Mouse (Mus musculus) layer of hippocampus, postnatal 25 days (tissue): Measurements from ENCODE around the gene Olfr684. TPM values are rescaled to one million over a fixed set of nuclear protein-coding genes. Genes with fewer than 3 reads are reported as not detected.
A peak's percentile ranks its signal among the peaks of the same experiment; 100 is the strongest.

ENCODE experiments used
- DNase-seq, 2 experiments: peaks; one replicate each; pipeline ENCODE4 v3.0.0; 2022; ENCODE audit warnings: mixed read lengths in 2 of 2, low spot score in 1 of 2; ENCODE audit errors: extremely low spot score in 1 of 2
- total RNA-seq, 2 experiments: library from RNA; stranded (reverse); gene quantifications; 2 replicates each; pipeline ENCODE4 v1.2.3; 2021

Gene Olfr684
- total RNA-seq = not detected

- DNase-seq = no peak
Measured at GRCm38 (mm10) chr7:105163553-105163952, at the start of gene Olfr684. Gene Olfr684 (minus strand): TSS chr7:105163653.

GRCm38 (mm10) chr7:105207385-105207784 is 43.9 kb upstream of the Olfr684 start, which contains the start of gene Olfr686:
Gene Olfr686 (minus strand): TSS chr7:105207485.
- no peak for DNase-seq

DNA sequence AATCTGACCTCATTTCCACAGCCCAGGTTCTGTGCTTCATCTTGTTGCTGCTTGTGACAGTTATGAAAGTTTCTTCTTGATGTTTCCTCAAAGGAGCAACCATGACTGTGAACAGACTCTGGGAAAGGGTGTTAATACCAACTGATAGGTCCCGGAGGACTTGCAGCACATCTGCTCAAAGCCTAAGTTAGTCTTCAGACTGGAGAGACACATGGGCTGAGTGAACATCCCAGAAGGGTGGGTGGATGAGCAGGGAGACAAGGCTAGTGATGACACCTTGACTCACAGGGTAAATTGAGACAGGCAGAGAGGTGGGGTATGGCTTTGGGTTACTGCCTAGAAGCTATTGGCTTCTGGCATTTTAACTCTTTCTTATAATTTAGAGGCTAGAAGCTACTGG is 22.5 kb upstream of the Olfr684 start, which contains the start of gene Olfr685:
Gene Olfr685, minus strand, starts transcription at position 101 of the 400 bp plus-strand sequence.
- no peak for DNase-seq

DNA sequence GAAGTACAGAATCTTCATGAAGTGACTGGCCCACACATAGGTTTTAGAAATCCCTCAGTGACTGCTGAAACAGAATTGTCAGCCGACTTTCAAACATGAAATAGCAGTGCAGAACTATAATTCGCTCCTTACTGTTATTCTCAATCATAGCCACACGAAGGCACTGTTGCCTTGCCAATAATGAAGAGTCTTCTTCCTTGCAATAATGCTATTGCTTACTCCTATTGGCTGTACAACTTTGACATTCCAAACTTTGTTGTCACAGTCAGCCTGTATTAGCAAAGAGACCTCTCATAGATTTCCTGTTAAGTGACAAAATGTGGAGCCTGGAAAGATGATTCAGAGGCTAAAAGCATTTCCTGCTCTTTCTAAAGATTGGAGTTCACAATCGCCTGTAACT is 7.3 kb upstream of the Olfr684 start:
- peak in 1 of 2 experiments; percentile 14 for DNase-seq

- no peak for DNase-seq
Measured at GRCm38 (mm10) chr7:105146912-105147311, 16.5 kb downstream of the Olfr684 start, which contains the start of gene Olfr683. Gene Olfr683 (minus strand): TSS chr7:105147012.

DNA sequence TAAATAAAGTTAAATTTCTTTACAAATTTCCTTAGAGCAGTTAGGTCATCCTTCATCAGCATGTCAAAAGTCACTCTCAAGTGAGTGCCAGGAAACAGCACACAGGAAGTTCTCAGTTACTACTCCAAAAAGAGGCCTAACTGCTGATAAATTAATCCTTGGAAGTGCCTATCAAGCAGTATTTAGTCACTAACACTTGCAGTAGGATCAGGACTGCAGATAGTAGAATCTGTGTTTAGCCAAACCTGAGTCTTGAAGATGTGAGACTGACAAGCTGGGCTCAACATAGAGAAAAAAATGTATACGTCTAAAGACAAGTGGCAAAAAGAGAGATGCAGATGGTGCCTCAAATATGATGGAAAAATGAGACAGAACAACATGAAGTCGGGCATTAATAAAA is 22.2 kb downstream of the Olfr684 start:
- DNase-seq = no peak

DNA sequence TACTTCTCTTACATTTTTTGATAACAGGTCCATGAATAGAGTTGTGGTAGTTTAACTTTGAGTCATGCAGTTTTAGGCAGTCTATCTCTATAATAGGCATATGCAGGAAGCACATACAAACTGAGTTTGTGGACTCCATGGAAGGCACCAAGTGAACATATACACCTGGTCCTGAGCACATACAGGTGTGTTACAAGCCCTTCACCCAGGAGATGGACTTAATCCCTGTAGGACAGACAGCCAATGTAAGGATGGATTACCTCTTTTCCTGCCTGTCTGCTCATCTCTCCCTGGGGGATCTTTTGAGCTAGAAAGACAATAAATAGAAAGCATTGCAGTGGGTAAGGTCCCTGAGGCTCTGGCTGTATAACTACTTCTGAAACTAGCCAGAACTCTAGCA is 46.9 kb downstream of the Olfr684 start, which contains the start of gene Olfr681:
Gene Olfr681, plus strand, starts transcription at position 301 of the 400 bp plus-strand sequence.
- no peak for DNase-seq

Other genes starting within 250 kb of the Olfr684 start
- not detected for gene Olfr667, start 242.2 kb downstream of the Olfr684 start, total RNA-seq
- gene Olfr668, start 235.6 kb downstream of the Olfr684 start, total RNA-seq = not detected
- gene Olfr669, start 229.4 kb downstream of the Olfr684 start, total RNA-seq = not detected
- gene Olfr670, start 201.0 kb downstream of the Olfr684 start, total RNA-seq = not detected
- gene Olfr671, start 184.5 kb downstream of the Olfr684 start, total RNA-seq = not detected
- gene Olfr672, start 161.6 kb downstream of the Olfr684 start, total RNA-seq = not detected
- not detected for gene Olfr675, start 135.2 kb downstream of the Olfr684 start, total RNA-seq
- gene Olfr676, start 131.0 kb downstream of the Olfr684 start, total RNA-seq = not detected
- not detected for gene Olfr677, start 112.3 kb downstream of the Olfr684 start, total RNA-seq
- not detected for gene Olfr678, start 99.2 kb downstream of the Olfr684 start, total RNA-seq
- not detected for gene Olfr679, start 82.4 kb downstream of the Olfr684 start, total RNA-seq
- not detected for gene Olfr680-ps1, start 70.8 kb downstream of the Olfr684 start, total RNA-seq
- not detected for gene Olfr681, start 46.8 kb downstream of the Olfr684 start, total RNA-seq
- not detected for gene Olfr683, start 16.6 kb downstream of the Olfr684 start, total RNA-seq
- gene Olfr685, start 22.4 kb upstream of the Olfr684 start, total RNA-seq = not detected
- not detected for gene Olfr686, start 43.8 kb upstream of the Olfr684 start, total RNA-seq
- not detected for gene Olfr688, start 124.4 kb upstream of the Olfr684 start, total RNA-seq
- gene Olfr689, start 147.5 kb upstream of the Olfr684 start, total RNA-seq = not detected
- under 1 TPM; 0.44 to 0.70 TPM for gene Olfr690, start 170.5 kb upstream of the Olfr684 start, total RNA-seq
- under 1 TPM; 0.32 to 0.68 TPM for gene Olfr691, start 178.6 kb upstream of the Olfr684 start, total RNA-seq
- gene Olfr692, start 204.6 kb upstream of the Olfr684 start, total RNA-seq = not detected
- gene Gm5901, start 211.4 kb upstream of the Olfr684 start, total RNA-seq = not detected
- 10 to 100 TPM; 52.9 to 66.4 TPM for gene Fam160a2, start 236.4 kb upstream of the Olfr684 start, total RNA-seq
- gene Cnga4, start 240.9 kb upstream of the Olfr684 start, total RNA-seq = under 1 TPM; 0.52 to 0.66 TPM